Mouse (Mus musculus): ENCODE results near the gene Qtrt1. TPM values are rescaled to one million over a fixed set of nuclear protein-coding genes. Genes with fewer than 3 reads are reported as not detected.

The Qtrt1 gene
- polyA plus RNA-seq (2015; fragmentation: Nextera tagmentation; extraction: Ambion mirVana) = 47.0 and 53.5 TPM in 2 replicates

DNA sequence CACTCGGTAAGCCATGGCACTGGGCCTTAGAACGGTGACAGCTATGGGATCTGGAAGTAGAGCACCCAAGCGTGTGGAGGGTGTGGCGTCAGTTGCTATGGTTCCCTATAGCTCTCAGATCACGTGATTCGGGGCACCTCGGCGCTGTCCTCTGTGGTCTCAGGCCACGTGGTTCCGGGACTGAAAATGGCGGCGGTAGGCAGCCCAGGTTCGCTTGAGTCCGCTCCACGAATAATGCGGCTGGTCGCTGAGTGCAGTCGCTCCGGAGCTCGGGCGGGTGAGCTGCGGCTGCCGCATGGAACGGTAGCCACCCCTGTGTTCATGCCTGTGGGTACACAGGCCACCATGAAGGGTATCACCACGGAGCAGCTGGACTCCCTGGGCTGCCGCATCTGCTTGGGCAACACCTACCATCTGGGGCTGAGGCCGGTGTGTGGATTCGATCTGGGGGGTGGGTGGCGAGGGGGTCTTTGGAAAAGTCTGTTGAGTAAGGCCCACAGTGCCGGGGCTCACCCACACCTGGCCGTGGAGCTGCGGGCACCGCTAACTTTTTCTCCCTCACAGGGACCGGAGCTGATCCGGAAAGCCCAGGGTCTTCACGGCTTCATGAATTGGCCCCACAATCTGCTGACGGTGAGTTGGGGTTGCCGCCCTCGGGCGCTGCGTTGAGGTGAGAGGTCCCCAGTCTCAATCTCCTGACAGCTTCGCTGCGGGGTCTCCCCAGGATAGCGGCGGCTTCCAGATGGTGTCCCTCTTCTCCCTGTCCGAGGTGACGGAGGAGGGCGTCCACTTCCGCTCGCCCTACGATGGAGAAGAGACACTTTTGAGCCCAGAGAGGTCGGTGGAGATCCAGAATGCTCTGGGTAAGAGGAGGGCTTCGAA lies at the start of gene Qtrt1:
Qtrt1 (plus strand) TSS at position 169 of the 882 bp plus-strand sequence.
- Histone ChIP-seq H3K27me3 (no peaks in the 10 kb centered on the region), H3K4me3 (peak within 1 kb of the TSS; percentile 76), H3K36me3 (peaks cover 20% of the 10 kb centered on the region), H3K4me1 (peaks cover 10% of the 10 kb centered on the region), H3K4me2 (peak within 1 kb of the TSS; percentile 91), H3K9ac (peak within 1 kb of the TSS; percentile 84), H3K27ac (peak within 1 kb of the TSS; percentile 62), H3K9me3 (no peaks in the 10 kb centered on the region)
- 2% methylated on average over 53 of the region's 53 CpGs for WGBS
- ATAC-seq (ENCODE audit: insufficient number of reproducible peaks, insufficient read depth, low FRiP score, low TSS enrichment, low read depth) = peak; percentile 88

DNA sequence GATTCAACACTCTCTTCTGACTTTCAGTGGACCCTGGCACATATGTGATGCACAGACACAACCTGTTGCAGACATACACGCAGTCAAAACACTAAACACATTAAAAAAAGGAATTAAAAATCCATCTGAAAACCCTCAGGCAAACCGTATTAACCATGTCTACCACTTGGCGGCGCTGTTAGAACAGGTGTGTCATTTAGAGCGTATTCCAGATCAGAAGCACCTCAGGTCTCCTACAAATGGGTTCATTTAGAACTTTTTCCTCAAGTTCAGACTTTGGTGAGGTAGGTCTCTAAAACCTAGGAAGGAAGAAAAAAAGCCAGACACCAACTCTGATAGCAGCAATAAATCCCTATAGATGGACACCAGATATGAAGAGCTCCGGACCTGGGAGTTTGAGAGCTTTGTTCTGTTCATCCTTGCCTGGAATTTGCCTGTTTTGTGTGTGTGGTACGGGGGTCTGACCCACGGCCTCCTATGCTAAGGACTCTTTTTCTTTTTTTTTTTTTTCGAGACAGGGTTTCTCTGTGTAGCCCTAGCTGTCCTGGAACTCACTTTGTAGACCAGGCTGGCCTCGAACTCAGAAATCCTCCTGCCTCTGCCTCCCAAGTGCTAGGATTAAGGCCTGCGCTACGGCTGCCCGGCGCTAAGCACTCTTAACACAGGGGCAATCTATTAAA lies 45.0 kb upstream of the Qtrt1 start:
- peaks cover 19% of the 10 kb centered on the region for H3K4me1 ChIP-seq
- H3K4me3 ChIP-seq = peak overlapping the region; percentile 73
- peak overlapping the region; percentile 62 for H3K4me2 ChIP-seq
- H3K9ac ChIP-seq = peak overlapping the region; percentile 59; the same call in 1 of the 2 replicates
- peaks cover 3% of the 10 kb centered on the region for H3K36me3 ChIP-seq
- H3K27ac ChIP-seq = peak overlapping the region; percentile 89
- no peak for ATAC-seq (ENCODE audit: insufficient number of reproducible peaks, insufficient read depth, low FRiP score, low TSS enrichment, low read depth)
- H3K27me3 ChIP-seq = peaks cover 2% of the 10 kb centered on the region
- WGBS = 38% methylated on average over 14 of the region's 14 CpGs
- H3K9me3 ChIP-seq = no peaks in the 10 kb centered on the region

DNA sequence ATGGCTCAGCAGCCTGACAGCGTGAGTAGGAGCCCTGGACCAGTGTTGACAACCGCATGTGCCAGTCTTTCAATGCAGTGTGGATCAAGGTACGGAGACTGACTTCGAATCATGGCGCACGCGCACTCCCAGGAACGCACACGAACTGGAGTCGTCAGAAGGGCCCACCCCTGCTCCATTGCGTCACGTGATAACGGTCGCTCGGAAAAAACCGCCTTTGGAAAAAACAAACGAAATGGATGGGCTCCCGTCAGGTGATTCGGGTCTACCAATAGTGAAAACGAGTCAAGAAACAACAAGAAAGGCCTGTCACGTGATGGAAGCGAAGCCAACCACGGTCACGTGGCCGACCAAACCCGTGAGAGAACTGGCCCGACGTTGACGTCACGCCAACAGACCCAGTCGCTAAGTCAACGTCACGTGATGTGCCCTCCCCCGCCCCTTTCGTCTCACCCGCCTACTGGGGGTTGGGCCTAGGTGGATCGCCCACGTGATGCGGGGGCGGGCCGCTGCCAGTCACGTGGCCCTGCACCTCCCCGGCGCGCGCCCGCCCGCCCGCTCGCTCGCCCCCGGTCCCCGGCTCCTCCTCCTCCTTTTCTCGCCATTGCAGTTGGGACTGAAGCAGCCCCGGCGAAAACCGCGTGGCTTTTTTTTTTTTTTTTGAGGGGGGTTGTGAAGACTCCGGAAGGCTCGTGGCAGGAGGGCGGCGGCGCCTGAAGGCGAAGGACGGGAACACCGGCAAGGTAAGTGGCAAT lies 44.1 kb upstream of the Qtrt1 start, which contains the start of gene Ilf3:
Ilf3 (plus strand) TSS at position 515 of the 755 bp plus-strand sequence.
- Histone ChIP-seq H3K9me3 (no peaks in the 10 kb centered on the region), H3K4me3 (peak within 1 kb of the TSS; percentile 73), H3K36me3 (peaks cover 12% of the 10 kb centered on the region), H3K4me1 (peaks cover 23% of the 10 kb centered on the region), H3K9ac (peak within 1 kb of the TSS; percentile 90), H3K27me3 (no peaks in the 10 kb centered on the region), H3K27ac (peak within 1 kb of the TSS; percentile 91), H3K4me2 (peak within 1 kb of the TSS; percentile 83)
- peak; percentile 90 for ATAC-seq (ENCODE audit: insufficient number of reproducible peaks, insufficient read depth, low FRiP score, low TSS enrichment, low read depth)
- under 1% methylated on average over 65 of the region's 66 CpGs for WGBS

DNA sequence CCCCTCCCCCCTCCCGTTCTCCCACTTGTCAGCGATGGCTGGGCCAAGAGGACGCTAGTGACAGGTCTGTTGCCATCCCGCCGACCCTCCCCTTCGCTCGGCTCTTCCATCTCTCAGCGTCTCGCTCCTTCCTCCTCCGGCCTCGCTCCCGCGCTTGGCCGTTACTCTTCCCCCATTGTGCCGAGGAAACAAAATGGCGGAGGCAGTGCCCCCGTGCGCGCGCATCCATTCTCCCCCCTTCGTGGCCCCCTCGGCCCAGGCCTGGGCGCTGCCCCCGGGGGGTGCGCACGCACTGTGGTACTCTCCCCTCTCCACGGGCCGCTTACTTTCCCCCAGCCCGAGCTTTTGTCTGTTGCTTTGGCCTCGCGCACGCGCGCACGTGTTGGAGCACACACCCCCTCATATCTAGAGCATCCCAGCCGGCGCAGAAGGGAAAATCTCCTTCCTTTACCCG lies 43.5 kb upstream of the Qtrt1 start:
- H3K4me1 ChIP-seq = peaks cover 23% of the 10 kb centered on the region
- H3K9ac ChIP-seq = peak overlapping the region; percentile 90
- H3K4me2 ChIP-seq = peak overlapping the region; percentile 83
- H3K9me3 ChIP-seq = no peaks in the 10 kb centered on the region
- peak overlapping the region; percentile 73 for H3K4me3 ChIP-seq
- peak; percentile 56 for ATAC-seq (ENCODE audit: insufficient number of reproducible peaks, insufficient read depth, low FRiP score, low TSS enrichment, low read depth)
- H3K27ac ChIP-seq = peak overlapping the region; percentile 91
- under 1% methylated on average over 38 of the region's 38 CpGs for WGBS
- H3K27me3 ChIP-seq = no peaks in the 10 kb centered on the region
- H3K36me3 ChIP-seq = peaks cover 18% of the 10 kb centered on the region

DNA sequence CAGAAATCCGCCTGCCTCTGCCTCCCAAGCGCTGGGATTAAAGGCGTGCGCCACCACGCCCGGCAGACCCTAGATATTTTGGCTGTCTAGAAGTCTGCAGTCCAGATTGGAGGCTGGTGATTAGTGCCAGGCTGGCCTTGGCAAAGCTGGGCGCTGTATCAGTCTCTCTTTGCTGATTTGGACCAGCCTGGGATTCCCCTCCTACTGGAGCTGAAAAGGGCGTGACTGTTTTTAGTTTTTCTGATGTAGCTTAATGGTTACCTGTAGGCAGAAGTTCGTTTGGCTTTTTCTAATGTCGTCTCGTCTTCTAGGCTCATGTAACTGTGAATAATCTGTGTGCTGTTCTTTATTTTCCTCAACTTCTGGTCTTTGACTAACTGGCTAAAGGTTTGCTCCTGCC lies 42.6 kb upstream of the Qtrt1 start:
- Histone ChIP-seq H3K36me3 (peaks cover 23% of the 10 kb centered on the region), H3K9ac (peak overlapping the region; percentile 90), H3K9me3 (no peaks in the 10 kb centered on the region), H3K27me3 (no peaks in the 10 kb centered on the region), H3K27ac (no peak overlapping the region), H3K4me3 (peak overlapping the region; percentile 73), H3K4me1 (peaks cover 23% of the 10 kb centered on the region), H3K4me2 (peak overlapping the region; percentile 83)
- 63% methylated on average over 11 of the region's 11 CpGs for WGBS
- ATAC-seq (ENCODE audit: insufficient number of reproducible peaks, insufficient read depth, low FRiP score, low TSS enrichment, low read depth) = no peak

DNA sequence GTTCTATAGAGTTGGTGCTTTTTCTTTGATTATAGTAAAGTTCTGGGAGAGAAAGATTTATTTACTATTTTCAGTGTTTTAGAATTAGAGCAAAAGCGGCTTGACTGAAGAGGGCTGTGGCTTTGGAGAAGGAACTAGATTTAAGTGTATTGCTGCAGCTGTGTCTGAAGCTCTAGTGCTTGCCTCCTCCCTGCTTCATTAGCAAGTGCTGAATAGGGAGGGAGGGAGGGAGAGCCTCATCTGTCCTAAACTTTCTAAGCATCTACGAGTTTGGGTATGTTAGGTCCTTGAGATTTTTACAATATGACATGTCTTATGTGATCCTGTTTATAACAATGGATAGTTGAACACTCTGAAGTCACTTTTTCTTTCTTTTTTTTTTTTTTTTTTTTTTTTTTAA lies 40.8 kb upstream of the Qtrt1 start:
- Histone ChIP-seq H3K4me2 (peak overlapping the region; percentile 83), H3K36me3 (peaks cover 31% of the 10 kb centered on the region), H3K4me1 (peaks cover 23% of the 10 kb centered on the region), H3K9ac (no peak overlapping the region), H3K27me3 (no peaks in the 10 kb centered on the region), H3K27ac (no peak overlapping the region), H3K4me3 (0 out of 2 replicates have a peak overlapping the region, but pooled peaks have one; percentile 6), H3K9me3 (no peaks in the 10 kb centered on the region)
- 79% methylated on average over 2 of the region's 2 CpGs for WGBS
- no peak for ATAC-seq (ENCODE audit: insufficient number of reproducible peaks, insufficient read depth, low FRiP score, low TSS enrichment, low read depth)

DNA sequence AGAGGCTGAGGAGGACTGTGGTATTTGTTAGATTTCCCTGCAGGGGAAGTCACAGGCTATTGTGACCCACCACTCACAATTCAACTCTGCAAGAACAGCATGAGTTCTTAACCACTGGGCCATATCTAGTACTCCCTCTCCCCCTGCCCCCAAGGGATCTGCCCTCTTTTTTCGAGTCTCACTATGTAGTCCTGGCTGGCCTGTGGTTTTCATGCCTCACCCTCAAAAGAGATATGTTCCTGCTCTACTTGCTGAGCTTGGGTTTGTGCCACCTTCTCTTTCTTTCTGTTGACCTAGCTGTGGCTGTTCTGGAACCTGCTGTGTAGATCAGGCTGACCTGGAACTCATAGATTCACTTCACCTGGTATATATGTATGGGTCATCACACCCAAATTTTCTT lies 39.1 kb upstream of the Qtrt1 start:
- no peak for ATAC-seq (ENCODE audit: insufficient number of reproducible peaks, insufficient read depth, low FRiP score, low TSS enrichment, low read depth)

DNA sequence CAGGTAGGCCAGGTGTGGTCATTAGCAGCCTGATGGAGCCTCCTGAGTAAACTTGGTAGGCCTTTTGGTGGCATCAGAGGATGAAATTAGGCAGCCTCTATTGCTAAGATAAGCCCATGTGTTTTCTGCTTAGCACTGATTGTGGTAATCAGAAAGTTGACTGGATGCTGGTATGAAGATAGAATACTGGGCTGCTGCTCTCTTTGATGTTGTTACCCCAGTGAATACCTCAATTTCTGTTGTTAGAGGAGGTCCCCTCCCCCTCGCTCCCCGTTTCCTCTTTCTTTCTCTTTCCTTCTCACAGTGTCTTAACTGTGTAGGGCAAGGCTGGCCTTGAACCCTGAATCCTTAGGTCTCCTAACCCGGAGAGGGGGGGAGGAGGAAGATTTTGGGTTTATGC lies 32.4 kb upstream of the Qtrt1 start:
- Histone ChIP-seq H3K4me1 (peaks cover 33% of the 10 kb centered on the region), H3K9ac (no peak overlapping the region), H3K27me3 (no peaks in the 10 kb centered on the region), H3K27ac (no peak overlapping the region), H3K4me2 (no peak overlapping the region), H3K9me3 (no peaks in the 10 kb centered on the region), H3K36me3 (peaks cover 46% of the 10 kb centered on the region), H3K4me3 (no peak overlapping the region)
- 84% methylated on average over 3 of the region's 3 CpGs for WGBS
- ATAC-seq (ENCODE audit: insufficient number of reproducible peaks, insufficient read depth, low FRiP score, low TSS enrichment, low read depth) = no peak

More for the DNA sequence above, 39.1 kb upstream of the Qtrt1 start:
- no peaks in the 10 kb centered on the region for H3K9me3 ChIP-seq
- H3K4me2 ChIP-seq = no peak overlapping the region
- H3K36me3 ChIP-seq = peaks cover 31% of the 10 kb centered on the region
- H3K27ac ChIP-seq = no peak overlapping the region
- no peak overlapping the region for H3K9ac ChIP-seq
- no peak overlapping the region for H3K4me3 ChIP-seq
- H3K27me3 ChIP-seq = no peaks in the 10 kb centered on the region
- 79% methylated on average over 1 of the region's 1 CpGs for WGBS
- H3K4me1 ChIP-seq = peaks cover 26% of the 10 kb centered on the region

DNA sequence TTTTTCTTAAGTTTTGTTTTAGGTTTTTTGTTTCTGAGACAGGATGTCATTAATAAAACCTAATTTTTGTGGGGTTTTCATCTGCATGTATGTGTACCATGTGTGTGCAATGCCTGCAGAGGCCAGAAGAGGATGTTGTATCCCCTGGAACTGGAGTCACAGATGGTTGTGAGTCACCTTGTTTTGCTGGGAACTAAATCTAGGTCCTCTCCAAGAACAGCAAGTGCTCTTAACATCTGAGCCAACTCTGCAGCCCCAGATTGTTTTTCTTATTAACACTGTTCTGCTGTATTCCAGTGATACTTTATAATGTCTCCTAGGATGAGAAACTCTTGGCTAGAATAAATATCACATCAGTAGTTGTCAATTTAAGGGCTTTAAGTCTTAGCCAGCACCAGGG lies 30.8 kb upstream of the Qtrt1 start:
- Histone ChIP-seq H3K36me3 (peaks cover 38% of the 10 kb centered on the region), H3K4me2 (no peak overlapping the region)
- ATAC-seq (ENCODE audit: insufficient number of reproducible peaks, insufficient read depth, low FRiP score, low TSS enrichment, low read depth) = no peak

DNA sequence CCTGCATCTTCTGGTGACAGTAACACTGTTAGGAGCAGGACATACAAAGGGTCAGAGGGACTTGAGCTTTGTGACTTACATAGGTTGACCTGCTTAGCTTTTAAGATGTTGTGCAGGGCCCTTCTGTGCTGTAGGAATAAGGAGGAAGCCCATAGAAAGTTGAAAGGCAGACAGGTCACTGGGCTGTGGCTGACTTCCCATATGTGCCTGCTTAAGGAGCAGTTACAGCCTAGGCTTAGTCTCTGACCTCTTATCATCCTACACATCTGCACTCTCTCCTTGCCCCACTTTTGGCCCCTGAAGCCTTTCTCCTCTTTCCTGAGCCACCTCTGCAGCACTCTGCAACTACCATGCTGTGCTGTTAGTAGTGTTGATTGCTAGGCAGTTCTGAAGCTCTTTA lies 27.7 kb upstream of the Qtrt1 start:
- no peak for ATAC-seq (ENCODE audit: insufficient number of reproducible peaks, insufficient read depth, low FRiP score, low TSS enrichment, low read depth)
- no peak overlapping the region for H3K27ac ChIP-seq
- H3K9ac ChIP-seq = no peak overlapping the region
- H3K4me1 ChIP-seq = peaks cover 18% of the 10 kb centered on the region
- no peaks in the 10 kb centered on the region for H3K9me3 ChIP-seq
- no peak overlapping the region for H3K4me2 ChIP-seq
- H3K27me3 ChIP-seq = no peaks in the 10 kb centered on the region
- peaks cover 40% of the 10 kb centered on the region for H3K36me3 ChIP-seq
- H3K4me3 ChIP-seq = no peak overlapping the region

More for the DNA sequence above, 30.8 kb upstream of the Qtrt1 start:
- Histone ChIP-seq H3K9me3 (no peaks in the 10 kb centered on the region), H3K27ac (no peak overlapping the region), H3K4me3 (no peak overlapping the region), H3K4me1 (peaks cover 34% of the 10 kb centered on the region), H3K27me3 (no peaks in the 10 kb centered on the region), H3K9ac (no peak overlapping the region)

DNA sequence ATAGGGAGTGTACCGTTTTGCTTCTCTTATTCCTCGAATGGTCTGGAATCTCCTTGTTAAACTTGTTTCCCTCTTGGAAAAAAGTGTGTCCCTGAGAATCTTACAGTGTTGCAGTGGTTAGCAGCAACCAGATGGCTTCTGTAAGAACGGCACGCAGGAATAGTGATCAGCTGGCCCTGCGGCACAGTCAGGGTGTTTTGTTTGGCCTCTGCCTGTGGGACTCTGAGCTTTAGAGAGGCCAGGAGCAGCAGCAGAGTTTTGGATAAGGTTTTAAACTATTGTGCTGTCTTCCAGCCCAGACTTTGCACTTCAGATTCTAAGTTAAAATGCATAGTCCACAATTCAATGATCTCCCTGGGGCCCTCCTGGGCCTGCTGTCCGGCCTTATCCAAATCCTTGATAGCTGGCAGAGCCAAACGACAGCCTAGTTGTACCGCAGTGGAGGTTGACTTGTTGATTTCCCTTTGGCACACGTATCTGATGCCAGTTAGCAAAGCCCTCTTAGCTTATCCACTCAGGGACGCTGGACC lies 18.9 kb upstream of the Qtrt1 start:
- Histone ChIP-seq H3K9me3 (no peaks in the 10 kb centered on the region), H3K27ac (no peak overlapping the region), H3K4me3 (no peak overlapping the region), H3K27me3 (no peaks in the 10 kb centered on the region), H3K9ac (no peak overlapping the region), H3K36me3 (peaks cover 99% of the 10 kb centered on the region), H3K4me1 (no peaks in the 10 kb centered on the region), H3K4me2 (no peak overlapping the region)
- WGBS = 92% methylated on average over 10 of the region's 10 CpGs
- no peak for ATAC-seq (ENCODE audit: insufficient number of reproducible peaks, insufficient read depth, low FRiP score, low TSS enrichment, low read depth)
